Mouse (Mus musculus) lung, adult 2 months (tissue): ENCODE measurements around the gene Gpnmb.

Experiments
- CTCF ChIP-seq: fragments of 200-500 bp; IDR thresholded peaks from 2 replicates; pipeline ENCODE4 v1.5.1; 2011; ENCODE audit warnings: mild to moderate bottlenecking, low read length, control low read depth; ENCODE audit not compliant: insufficient read depth
- POLR2A ChIP-seq: fragments of 200-500 bp; IDR thresholded peaks from 2 replicates; pipeline ENCODE4 v1.6.1; 2011; ENCODE audit warnings: low read depth, mild to moderate bottlenecking, control low read depth, low read length, borderline replicate concordance; ENCODE audit errors: extremely low read depth

DNA sequence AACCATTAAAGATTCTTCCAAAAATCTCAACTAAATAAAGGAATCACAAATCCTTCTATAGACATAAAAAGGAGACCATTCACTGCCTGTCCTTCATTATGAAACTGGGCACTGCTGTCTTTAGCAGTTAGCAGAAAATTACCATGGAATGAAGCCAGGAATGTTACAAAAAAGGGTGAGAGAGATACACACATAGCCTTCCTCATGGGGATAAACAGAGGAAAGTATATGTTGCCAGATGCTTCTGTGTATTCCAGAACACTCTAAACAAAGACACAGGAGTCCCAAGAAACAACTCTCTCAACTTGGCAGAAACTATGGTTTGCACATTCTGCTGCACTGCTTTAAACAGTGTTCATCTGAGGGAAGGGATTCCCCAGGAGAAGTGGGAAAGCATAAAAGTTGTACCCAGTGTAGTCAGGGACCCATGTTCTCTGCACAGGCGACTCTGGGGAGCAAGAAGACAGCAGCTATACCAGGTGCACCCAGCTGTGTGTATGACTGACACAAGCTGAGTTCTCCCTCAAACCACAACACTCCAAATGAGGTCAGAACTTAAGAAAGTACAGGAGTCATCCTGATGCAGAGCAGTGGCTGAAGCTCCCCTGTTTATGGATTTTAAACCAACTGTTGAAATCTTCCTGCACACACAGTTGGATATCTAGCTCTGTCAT, 83.3 kb downstream of the Gpnmb start:
- TF ChIP-seq CTCF (no peak), POLR2A (no peak)
